Mouse (Mus musculus) MEL (cell line): ENCODE data around the gene Bmf.

Experiments
- CHD1 ChIP-seq: IDR thresholded peaks from 2 replicates; pipeline ENCODE4 v1.6.1; 2012; ENCODE audit warnings: low read depth, mild to moderate bottlenecking, inconsistent platforms, low read length, improper control_type of control experiment
- CTCF ChIP-seq, 3 experiments: IDR thresholded peaks in 2 of 3; conservative IDR thresholded peaks in 1 of 3; 2 replicates each; pipeline ENCODE4 v1.5.1; 2011 to 2012; ENCODE audit warnings: low read length in 3 of 3, low read depth in 2 of 3, mild to moderate bottlenecking in 2 of 3, improper control_type of control experiment in 1 of 3, inconsistent platforms in 1 of 3, mixed read lengths in 1 of 3, moderate library complexity in 1 of 3; ENCODE audit not compliant: control insufficient read depth in 1 of 3, insufficient read depth in 1 of 3, poor library complexity in 1 of 3, severe bottlenecking in 1 of 3
- EP300 ChIP-seq, 2 experiments: IDR thresholded peaks; 2 replicates each; pipeline ENCODE4 v1.6.1; 2011; ENCODE audit warnings: improper control_type of control experiment in 2 of 2, low read length in 2 of 2, low read depth in 1 of 2, mild to moderate bottlenecking in 1 of 2
- KAT2A ChIP-seq: conservative IDR thresholded peaks from 2 replicates; pipeline ENCODE4 v1.6.1; 2012; ENCODE audit warnings: low read depth, low read length, improper control_type of control experiment, inconsistent platforms
- MAFK ChIP-seq: IDR thresholded peaks from 2 replicates; pipeline ENCODE4 v1.6.1; 2011; ENCODE audit warnings: low read depth, mild to moderate bottlenecking, low read length, improper control_type of control experiment, borderline replicate concordance
- MAX ChIP-seq: IDR thresholded peaks from 2 replicates; pipeline ENCODE4 v1.6.1; 2011; ENCODE audit warnings: low read length, improper control_type of control experiment
- NELFE ChIP-seq: IDR thresholded peaks from 2 replicates; pipeline ENCODE4 v1.6.1; 2011; ENCODE audit warnings: low read depth, low read length, improper control_type of control experiment
- POLR2A ChIP-seq, 2 experiments: IDR thresholded peaks; 2 replicates each; pipeline ENCODE4 v1.6.1; 2011 to 2012; ENCODE audit warnings: low read length in 2 of 2, mild to moderate bottlenecking in 2 of 2, control low read depth in 1 of 2, improper control_type of control experiment in 1 of 2, low read depth in 1 of 2, moderate library complexity in 1 of 2; ENCODE audit not compliant: control insufficient read depth in 1 of 2, insufficient read depth in 1 of 2, poor library complexity in 1 of 2
- UBTF ChIP-seq: IDR thresholded peaks from 2 replicates; pipeline ENCODE4 v1.6.1; 2012; ENCODE audit warnings: low read depth, mild to moderate bottlenecking, inconsistent platforms, low read length, improper control_type of control experiment, moderate library complexity, borderline replicate concordance; ENCODE audit not compliant: insufficient read depth
- ZC3H11A ChIP-seq: IDR thresholded peaks from 2 replicates; pipeline ENCODE4 v1.6.1; 2012; ENCODE audit warnings: low read depth, mild to moderate bottlenecking, inconsistent platforms, low read length, improper control_type of control experiment

GRCm38 (mm10) chr2:118548421-118549221 is 866 bp downstream of the Bmf start:
- no peak for TF ChIP-seq POLR2A (IDR thresholded peaks at IDR 0.05; ENCODE audit: control insufficient read depth in 1 of 2, insufficient read depth in 1 of 2, low read depth in 1 of 2, low read length in 2 of 2, poor library complexity in 1 of 2)
- TF ChIP-seq ZC3H11A = no peak
- no peak for TF ChIP-seq CTCF (IDR thresholded peaks at IDR 0.05 in 2 of 3, conservative IDR thresholded peaks at IDR 0.05 in 1 of 3; ENCODE audit: control insufficient read depth in 1 of 3, insufficient read depth in 1 of 3, low read depth in 2 of 3, low read length in 3 of 3, poor library complexity in 1 of 3, severe bottlenecking in 1 of 3)
- TF ChIP-seq KAT2A = no peak
- no peak for TF ChIP-seq NELFE
- no peak for TF ChIP-seq MAFK
- no peak for TF ChIP-seq UBTF
- no peak for TF ChIP-seq CHD1
- TF ChIP-seq EP300 (IDR thresholded peaks at IDR 0.05; ENCODE audit: low read depth in 1 of 2, low read length in 2 of 2) = no peak
- no peak for TF ChIP-seq MAX
